Mouse (Mus musculus) liver, embryonic 14.5 days (tissue): ENCODE data around the gene Hif3a.

Source experiments
- CTCF ChIP-seq: IDR thresholded peaks from 2 replicates; pipeline ENCODE4 v1.5.1; 2016; ENCODE audit warnings: antibody characterized with exemption, low read depth, control low read depth
- EP300 ChIP-seq: IDR thresholded peaks from 2 replicates; pipeline ENCODE4 v1.6.1; 2016; ENCODE audit warnings: antibody characterized with exemption, low read depth

- TF ChIP-seq CTCF (no peak), EP300 (no peak)
Measured at GRCm38 (mm10) chr7:17025896-17026622, 36.2 kb downstream of the Hif3a start.
